In the genomic region with DNA sequence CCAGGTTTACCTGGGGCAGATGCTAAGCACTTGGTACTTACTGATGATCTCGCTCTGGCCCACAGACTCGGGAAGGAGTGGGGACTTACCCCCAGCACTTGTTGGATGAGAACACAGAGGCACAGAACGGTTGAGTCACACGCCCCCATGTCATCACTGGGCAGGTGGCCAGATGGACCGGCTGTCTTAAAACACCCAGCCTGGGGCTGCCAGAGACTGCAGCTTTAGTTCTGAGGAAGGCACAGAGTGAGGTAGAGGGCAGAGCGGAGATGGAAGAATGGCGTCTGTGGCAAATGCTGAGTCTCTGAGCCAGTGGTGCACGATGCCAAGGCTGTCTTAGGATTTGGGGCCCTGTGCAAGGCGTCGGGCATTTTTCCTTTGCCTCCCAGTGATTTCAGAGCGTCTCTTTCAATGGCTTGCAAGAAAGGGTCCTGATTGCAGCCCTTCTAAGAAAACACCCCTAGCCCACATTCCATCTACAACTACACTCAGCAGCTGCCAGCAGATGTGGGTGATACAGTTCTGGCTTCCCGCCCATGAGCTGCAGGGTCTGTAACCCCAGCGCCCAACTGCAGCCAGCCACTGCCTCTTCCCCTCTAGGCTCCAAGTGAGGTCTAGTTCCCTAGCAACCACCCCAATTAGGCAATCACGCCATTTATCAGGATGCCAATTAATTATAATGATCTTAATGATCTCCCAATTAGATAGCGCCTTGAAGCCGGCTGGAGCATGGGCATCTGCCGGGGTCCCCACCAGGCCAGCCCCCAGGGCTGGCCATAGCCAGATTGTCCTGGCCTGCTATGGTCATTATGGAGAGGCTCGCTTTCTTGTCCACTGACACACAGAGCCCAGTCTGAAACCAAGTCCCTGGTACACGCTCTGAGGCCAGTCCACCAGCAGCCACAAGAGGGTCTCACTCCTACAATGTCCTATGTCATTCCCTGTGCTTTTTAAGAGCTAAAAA, we compare ENCODE assay signal across 8 mouse cellular contexts. TPM values are rescaled to one million over a fixed set of nuclear protein-coding genes. Genes with fewer than 3 reads are reported as not detected.
DNase-seq lines count a peak whose midpoint lies in the region; ATAC-seq lines count a peak whose summit lies in the region.

No protein-coding gene starts in this region.

- peak overlapping the region; percentile 37 for H3K4me2 ChIP-seq in stomach, embryonic 15.5 days

- H3K27me3 ChIP-seq in stomach, embryonic 15.5 days (replicated peaks): no peaks in the 10 kb centered on the region

- peak overlapping the region; percentile 63 for H3K27ac ChIP-seq in stomach, embryonic 15.5 days

- peaks cover 69% of the 10 kb centered on the region for H3K4me1 ChIP-seq in stomach, embryonic 15.5 days

- intact Hi-C loops in heart, postnatal 10 days (cut with DNase I): no loop called here

- H3K4me3 ChIP-seq in stomach, embryonic 15.5 days (replicated peaks): no peak overlapping the region

- peak; percentile 91 for DNase-seq in MN1 (ENCODE audit: low spot score)
- peak; percentile 26 to 40 for DNase-seq in cerebellum, adult 18-20 months
- peak; percentile 42 for DNase-seq in forelimb bud, embryonic 11.5 days (ENCODE audit: low read depth, low spot score)
- peak; percentile 90 for DNase-seq in heart, postnatal 10 days
- peak; percentile 71 to 78 for DNase-seq in layer of hippocampus, postnatal 25 days (ENCODE audit: extremely low spot score in 1 of 2, low spot score in 1 of 2)
- DNase-seq in lung, postnatal 4 days: peak; percentile 79 to 88
- no peak for DNase-seq in yolk sac, embryonic 10.5 days (ENCODE audit: low spot score)

- H3K9ac ChIP-seq in stomach, embryonic 15.5 days: no peak overlapping the region

- H3K9me3 ChIP-seq in stomach, embryonic 15.5 days: no peaks in the 10 kb centered on the region

- no peak for ATAC-seq in stomach, embryonic 15.5 days (ENCODE audit: insufficient read depth, low FRiP score, low read depth)

- 49% methylated on average over 19 of the region's 19 CpGs for WGBS in stomach, embryonic 15.5 days

- no peaks in the 10 kb centered on the region for H3K36me3 ChIP-seq in stomach, embryonic 15.5 days

RNA-seq across cellular contexts. Expression of a gene that starts 3.7 kb away (rescaled TPM):
- 10 to 100 TPM; 84.5 to 88.7 TPM for total RNA-seq in heart, postnatal 10 days (2021)
- total RNA-seq in layer of hippocampus, postnatal 25 days (2021): 100 to 1,000 TPM; 127 to 137 TPM
- 121 and 140 TPM in 2 replicates for polyA plus RNA-seq in stomach, embryonic 15.5 days (2015; fragmentation: Nextera tagmentation; extraction: Ambion mirVana)
